Mouse (Mus musculus) spleen, embryonic (tissue): ENCODE results near the gene Ak3.
"Not testable (repeated sequence)": the region's sequence is repeated elsewhere in the genome, so short reads cannot be mapped to it uniquely, and the experiment has no call there.

Source experiments
- CTCF ChIA-PET: fragments of 350-600 bp; sonication (Branson Sonifier 250); formaldehyde crosslinking; loops from one replicate; lab custom pipeline; 2022; lab: Charles Lee

Gene Ak3

DNA sequence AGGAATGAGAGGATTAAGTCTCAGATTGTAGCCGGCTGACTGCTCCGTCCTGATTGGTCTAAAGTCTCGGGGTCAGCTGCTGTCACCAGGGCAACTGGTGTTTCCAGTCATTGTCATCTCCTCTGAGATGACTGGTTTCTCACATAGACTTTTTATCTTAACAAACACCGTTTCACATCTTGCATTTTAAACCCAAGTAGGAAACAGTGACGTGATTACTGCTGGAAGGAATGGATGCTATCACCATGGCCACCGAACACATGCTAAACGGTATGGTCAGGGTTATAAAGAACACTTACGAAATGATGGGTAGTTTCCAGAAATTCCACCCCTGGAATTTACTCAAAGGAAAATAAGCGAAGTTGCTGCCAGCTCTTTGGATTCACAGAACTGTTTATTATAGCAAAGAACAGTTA is 3.4 kb downstream of the Ak3 start:
- CTCF ChIA-PET: no interaction called here

DNA sequence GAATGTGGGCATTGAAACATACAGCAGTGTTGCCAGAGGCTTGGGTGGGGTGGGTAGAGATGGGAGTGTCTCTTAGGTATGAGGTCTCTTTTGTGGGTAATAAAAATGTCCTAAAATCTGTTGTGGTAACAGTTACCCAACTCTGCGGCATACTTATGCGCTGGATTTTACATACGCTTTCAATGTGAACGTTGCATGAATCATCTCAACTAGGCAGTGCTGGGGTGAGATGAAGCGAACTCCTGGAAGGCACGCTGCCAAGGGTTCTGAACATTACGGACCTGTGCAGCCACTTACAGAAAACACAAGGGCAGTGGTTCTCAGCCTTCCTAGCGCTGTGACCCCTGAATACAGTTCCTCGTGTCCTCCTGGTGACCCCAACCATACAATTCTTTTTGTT is 5.1 kb downstream of the Ak3 start:
- CTCF ChIA-PET: no interaction called here

DNA sequence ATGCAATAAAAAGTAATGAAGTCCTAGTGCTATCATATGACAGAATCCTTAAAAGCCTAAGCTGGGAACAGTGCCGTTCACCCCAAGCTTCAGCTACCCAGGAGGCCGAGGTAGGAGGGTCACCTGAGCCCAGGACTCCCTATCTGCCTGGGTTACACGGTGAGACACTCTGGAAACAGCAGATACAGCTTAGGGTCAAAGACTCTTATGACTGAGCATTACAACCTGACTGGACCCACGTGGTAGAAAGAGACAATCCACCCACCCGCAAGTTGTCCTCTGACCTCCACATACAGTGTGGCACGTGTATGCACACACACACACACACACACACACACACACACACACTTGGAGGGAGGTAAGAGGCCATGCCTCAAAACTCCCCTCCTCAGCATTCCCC is 5.6 kb downstream of the Ak3 start:
- CTCF ChIA-PET: interaction anchor here (0.7 kb wide), 1 partner anchor 53 kb away, joined by 3 read pairs; no protein-coding TSS in a partner anchor

DNA sequence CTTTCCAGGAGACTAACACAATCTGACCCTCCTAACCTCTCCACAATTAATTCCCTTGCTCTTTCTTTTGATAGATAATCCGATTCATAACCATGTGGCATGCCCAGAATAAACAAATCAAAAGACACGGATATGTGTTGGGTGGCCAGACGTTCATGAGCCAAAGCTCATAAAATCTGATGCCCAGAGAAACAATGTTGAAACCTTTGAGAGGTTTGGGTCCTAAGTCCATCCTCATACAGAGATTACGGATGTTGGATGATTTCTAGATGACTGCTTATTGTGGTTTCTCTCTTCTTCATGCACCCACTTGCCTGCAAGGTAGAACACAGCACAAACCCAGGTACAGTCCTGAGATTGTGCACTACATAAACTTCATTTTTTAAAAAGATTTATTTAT is 7.6 kb downstream of the Ak3 start:
- CTCF ChIA-PET: no interaction called here

DNA sequence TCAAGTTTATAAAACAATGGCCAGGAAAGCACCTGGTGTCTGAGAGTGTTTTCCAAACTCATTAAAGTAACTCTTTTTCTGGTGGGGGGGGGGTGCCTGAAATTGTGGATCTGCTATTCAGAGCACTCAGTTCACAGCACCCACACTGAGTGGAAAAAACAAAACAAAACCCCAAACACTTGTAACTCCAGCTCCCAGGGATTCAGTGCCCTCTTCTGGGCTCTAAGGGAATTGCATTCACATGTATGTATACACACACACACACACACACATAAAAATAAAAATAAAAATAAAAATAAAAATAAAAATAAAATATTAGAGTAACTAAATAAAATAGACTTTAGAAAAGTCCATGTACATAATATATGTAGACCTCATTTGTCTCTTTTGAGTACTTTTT is 8.4 kb downstream of the Ak3 start:
- CTCF ChIA-PET: no interaction called here

DNA sequence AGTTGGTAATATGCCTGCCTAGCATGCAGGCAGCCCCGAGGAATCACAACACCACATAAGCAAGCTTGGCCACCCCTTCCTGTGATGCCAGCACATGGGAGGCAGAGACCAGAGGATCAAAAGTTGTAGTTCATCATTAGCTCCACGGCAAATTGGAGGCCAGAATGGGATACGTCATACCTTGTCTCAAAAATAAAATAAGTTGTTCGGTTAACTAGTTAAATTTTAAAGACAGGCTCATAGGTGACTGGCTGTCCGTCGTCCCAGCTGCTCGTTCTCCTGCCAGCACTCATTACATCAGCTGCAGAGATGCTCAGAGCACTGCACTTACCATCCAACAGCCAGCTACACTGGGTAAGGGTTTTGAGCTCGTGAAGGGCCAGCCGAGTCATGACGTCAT is 10.2 kb downstream of the Ak3 start:
- CTCF ChIA-PET: interaction anchor here (0.7 kb wide), 1 partner anchor 11 kb away, joined by 3 read pairs; the partner anchor contains the start of gene Ak3

DNA sequence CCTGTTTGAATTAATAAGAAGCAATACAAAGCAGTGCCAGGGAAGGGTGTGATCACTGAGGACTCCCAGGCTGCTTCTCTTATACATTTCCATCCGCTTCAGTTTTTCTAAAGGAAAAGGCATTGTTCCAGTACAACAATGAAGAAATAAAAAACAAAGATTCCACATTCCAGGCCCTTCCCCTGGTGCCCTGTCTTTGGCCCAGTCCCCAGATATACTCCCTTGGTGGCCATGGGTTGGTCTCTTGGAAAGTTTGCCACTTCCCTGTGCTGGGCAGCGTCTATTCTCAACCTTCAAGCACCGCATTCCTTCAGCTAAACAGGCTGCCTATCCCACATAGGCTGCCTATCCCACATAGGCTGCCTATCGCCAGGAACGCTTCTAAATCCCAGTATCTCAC is 10.7 kb downstream of the Ak3 start:
- CTCF ChIA-PET: no interaction called here

DNA sequence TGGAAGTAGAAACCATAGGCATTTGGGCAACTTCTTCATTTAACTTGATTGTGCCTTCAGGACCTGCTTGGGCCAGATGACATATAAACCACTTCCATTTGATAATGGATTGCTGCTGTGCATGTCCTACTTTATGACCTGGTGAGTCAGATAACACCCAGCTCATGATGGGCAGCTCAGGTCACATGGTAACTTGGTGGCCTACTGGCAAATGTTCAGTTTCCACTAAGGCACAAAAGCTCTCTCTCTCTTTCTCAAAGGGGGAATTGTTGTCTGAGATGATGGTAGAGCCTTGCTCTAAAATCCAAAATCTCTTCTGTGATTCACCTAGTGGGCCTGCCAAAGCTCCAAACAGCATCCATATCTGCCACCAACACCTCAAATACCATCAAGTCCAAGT is 15.1 kb downstream of the Ak3 start:
- CTCF ChIA-PET: interaction anchor here (0.5 to 0.6 kb wide), 2 partner anchors 139 to 331 kb away, joined by 4 to 5 read pairs; no protein-coding TSS in a partner anchor

DNA sequence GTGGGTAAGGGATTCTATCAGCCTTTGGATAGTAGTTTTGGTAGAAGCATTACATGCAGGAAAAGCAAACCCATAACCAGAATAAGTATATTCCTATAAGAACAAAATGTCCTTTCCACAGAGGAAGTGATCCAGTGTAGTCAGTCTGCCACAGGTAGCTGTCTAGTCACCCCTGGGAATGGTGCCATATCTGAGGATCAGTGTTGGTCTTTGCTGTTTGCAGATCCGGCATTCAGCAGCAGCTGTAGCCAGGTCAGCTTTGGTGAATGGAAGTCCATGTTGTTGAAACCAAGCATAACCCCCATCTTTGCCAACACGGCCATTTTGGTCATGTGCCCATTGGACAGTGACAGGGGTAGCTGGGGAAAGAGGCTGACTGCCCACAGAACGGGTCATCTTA is 16.0 kb downstream of the Ak3 start:
- CTCF ChIA-PET: no interaction called here

DNA sequence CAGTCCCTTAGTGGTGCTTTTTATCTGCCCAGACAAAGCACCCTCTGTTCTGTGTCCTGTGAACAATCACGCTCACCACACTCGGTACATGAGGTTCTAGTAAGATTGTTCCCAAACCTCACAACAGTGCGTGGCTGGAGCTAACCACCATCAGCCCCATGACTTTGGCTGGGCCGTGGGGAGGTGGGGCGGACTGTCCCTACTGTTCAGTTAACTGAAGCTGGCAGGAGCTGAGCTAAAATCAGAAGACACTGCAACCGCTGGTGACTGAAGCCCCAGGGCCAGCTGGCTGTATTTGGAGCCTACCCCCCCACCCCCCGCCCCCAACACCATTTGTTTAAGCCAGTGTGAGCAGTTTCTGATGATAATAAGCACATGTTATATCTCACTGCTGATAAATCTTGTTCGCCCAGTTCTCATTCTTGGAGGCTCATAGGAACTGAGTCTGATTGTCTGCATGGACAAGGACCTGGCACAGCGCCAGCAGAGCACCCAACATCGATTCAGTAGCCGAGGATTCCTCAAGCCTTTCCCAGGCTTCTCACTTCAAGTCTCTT is 23.3 kb downstream of the Ak3 start:
- CTCF ChIA-PET: no interaction called here

DNA sequence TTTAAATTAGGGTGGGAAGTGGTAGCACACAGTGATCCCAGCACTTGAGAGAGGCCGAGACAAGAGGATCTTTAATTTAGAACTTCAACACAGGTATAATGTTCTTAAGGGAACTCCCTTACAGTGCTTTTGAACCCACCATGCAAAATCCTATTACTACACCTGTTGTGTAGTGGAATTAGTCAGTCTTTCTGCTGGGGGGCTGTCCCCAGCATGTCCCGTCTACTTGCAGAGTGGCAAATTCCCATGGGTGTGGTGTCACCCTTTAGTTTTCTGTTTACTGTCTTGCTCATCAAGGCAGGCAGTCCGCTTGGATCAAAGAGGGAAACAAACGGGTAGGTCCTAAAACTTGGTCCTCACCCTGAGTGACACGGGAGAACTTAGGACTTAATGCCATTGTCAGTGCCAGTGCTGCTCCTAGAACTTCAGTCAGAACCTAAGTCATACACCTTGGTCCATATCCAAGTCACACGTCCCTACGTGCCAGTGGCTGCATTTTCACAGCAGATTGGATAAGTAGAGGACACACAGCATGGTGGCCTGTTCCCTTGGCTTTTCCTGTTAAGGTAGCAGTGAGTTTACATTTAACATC is 25.9 kb downstream of the Ak3 start:
- CTCF ChIA-PET: no interaction called here

DNA sequence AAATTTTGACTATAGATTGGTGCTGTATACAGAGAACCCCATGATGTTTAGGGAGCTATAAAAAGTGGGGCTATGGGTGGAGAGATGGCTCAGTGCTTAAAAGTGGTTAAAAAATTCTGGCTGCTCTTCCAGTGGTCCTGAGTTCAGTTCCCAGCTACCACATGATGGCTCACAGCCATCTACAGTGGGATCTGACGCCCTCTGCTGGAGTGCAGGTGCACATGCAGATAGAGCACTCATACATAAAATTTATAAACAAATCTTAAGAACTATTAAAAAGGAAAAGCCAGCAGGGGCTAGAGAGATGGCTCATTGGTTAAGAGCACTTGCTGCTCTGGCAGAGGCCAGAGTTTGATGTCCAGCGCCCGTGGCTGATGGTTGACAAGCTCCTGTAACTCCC is 28.1 kb downstream of the Ak3 start:
- CTCF ChIA-PET: interaction anchor here (1.0 kb wide), 1 partner anchor 29 kb away, joined by 3 read pairs; no protein-coding TSS in a partner anchor

DNA sequence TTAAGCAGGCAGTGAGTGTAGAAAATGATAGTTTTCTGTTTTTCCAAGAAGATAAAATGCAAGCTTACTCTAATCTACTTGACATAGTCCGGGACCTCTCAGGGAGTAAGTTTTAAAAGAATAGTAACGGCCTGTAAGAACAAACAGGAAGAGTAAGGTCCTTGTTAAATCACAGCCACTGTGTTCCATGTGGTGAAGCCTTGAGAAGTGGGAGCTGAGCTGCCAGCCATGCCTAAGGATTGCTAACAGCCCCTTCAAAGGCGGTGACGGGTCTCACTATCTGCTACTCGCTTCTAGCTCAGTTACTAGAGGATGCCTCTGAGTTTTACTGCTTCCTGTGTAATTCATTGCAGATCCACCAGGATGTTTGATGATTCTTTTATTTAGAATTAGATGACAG is 31.0 kb downstream of the Ak3 start:
- CTCF ChIA-PET: no interaction called here

DNA sequence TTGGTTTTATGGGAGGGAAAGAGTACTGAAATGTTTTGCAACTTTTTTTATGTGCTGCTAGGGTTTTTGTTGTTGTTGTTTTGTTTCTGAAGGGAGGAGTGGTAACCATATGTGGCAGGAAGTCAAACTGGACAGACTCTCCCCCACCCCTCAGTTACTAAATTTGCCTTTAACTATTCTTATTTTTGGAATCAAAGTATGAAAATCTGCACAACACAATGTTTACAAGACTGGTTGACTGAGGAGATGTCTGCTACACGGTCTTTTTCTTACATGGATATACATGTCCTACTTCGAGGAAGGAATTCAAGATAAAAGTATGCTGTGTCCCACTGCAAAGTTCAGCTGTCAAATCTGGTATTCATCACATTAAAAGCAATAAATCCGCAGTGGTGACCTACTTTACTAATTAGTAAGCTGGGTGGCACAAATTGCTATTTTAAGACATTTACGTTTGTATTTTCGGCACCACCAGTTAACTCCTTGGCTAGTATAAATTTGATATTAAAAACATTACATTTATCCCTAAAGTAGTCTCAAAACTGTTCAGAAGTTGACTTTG is 31.5 kb downstream of the Ak3 start:
- CTCF ChIA-PET: interaction anchor here (0.7 kb wide), 1 partner anchor 111 kb away, joined by 3 read pairs; no protein-coding TSS in a partner anchor

DNA sequence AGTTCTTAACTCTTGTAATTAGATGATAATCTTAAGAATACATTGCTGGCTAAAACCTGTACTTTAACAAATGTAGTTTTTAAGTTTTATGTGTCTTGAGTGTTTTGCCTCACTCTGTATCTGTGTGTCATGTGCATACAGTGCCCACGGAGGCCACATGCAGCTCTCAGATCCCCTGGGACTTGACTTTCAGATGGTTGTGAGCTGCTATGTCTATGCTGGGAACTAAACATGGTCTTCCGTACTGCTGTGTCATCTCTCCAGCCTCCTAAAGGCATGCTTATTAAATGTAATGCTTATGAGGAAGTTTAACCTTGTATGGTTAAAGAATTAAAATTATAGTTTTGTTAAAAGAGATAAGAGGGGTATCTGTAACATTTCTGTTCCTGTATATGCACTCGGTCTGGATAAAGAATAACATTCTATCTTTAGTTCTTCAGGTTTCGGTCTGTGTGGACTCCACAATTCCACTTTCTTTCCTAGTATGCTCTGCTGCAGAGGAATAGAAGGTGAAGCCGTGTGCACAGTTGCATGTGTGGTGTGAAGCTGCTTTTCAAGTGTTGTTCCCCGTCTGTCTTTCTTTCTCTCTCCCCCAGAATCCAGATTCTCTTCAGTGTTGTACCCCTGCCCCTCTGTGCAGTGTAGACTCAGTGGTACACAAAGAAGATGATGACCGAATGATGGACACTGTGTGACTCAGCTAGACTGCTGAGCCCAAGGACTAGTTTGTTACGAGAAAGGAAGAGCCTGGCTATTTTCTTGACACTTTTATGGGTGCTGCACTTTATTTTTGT is 32.2 kb downstream of the Ak3 start:
- CTCF ChIA-PET: interaction anchor here (0.7 kb wide), 1 partner anchor 112 kb away, joined by 3 read pairs; no protein-coding TSS in a partner anchor

DNA sequence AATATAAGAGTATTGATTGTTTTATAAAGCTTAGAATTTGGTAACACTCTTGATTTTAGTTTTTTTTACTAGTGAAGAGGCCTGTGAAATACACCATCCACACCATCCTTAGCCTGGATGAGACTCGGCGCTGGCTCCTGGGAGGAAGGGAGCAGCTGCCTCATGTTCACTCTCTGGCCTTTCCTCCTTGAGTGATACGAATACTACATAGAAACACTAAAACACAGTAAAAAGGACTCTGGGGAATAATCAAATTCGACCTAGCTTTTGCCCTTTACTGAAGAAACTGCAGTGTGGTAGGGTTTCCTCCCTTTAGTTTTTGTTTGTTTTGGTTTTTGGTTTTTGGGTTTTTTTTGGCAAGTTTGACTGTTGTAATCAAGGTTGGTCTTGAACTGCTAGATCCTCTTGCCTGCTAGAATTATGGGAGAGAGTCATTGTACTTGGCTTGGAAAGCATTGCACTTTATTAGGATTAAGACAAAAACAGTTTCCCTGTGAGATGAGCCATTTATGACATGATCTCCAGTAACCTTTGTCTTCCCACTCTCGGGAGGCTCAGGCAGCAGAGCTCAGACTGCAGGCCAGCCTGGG is 33.2 kb downstream of the Ak3 start:
- CTCF ChIA-PET: interaction anchor here (0.6 kb wide), 1 partner anchor 354 kb away, joined by 7 read pairs; no protein-coding TSS in a partner anchor

DNA sequence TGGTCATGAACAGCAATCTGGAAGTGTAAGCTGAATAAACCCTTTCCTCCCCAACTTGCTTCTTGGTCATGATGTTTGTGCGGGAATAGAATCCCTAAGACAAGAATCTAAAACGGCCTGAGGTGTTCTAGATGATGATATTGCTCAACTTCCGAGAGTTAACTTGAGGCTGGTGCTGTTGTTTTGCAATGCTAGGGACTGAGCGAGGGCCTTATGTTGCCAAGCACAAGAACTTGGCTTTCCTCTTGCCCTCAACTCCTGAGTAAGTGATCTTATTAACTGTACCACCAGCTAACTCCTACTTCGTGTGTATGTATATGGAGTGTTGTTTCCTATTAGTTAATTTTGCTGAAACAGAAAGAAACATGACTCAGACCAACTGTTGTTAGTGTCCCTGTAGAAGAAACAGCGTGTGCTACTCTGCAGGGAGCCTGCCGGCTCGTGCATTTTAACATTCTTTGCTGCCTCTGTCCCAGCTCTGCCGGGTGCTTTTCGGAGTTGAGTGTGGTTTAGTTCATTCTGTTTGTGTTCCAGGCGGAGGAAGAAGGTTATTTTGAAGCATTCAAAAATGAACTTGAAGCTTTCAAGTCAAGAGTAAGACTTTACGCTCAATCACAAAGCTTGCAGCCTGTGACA is 36.3 kb downstream of the Ak3 start:
- CTCF ChIA-PET: no interaction called here

DNA sequence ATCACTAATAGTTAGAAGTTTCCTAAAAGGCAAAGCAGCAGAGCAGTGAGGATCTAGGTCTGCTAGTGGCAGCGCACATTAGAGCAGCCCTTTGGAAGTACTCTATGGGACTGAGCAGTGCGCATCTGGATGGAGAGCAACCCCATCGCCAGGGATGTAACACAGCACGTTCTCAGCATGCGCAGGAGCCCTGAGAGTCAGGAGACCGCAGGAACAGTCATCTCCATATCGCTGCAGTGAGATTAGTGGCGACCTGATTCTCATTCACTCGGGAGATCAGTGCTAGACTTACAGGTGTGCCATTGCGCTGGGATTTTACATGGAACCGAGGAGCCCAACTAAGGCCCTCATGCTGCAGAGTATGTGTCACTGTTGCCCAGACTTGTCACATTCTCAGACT is 38.7 kb downstream of the Ak3 start:
- CTCF ChIA-PET: no interaction called here

DNA sequence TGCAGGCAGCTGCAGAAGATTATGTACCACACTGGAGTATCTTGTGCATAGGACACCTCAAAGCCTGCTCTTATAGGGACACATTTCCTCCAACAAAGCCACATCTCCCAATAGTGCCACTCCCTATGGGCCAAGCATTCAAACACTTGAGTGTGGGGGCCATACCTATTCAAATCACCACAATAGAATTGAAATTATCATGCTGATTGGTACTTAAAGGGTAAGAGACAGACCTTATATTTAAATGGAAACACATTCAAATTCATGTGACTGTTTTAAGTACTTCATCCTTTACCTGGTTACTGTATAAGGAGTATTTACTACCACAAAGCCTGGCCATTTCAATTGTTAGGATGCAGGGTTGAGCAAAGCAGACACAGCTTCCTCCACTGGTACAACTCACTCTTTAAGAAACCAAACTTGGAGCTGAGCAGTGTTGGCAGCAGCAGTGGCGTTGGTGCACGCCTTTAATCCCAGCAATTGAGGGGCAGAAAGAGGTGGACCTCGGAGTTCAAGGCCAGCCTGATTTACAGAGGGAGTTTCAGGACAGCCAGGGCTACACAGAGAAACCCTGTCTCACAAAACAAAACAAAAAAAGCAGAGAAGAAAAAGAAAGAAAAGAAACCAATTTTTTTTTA is 39.6 kb downstream of the Ak3 start:
- CTCF ChIA-PET: no interaction called here

DNA sequence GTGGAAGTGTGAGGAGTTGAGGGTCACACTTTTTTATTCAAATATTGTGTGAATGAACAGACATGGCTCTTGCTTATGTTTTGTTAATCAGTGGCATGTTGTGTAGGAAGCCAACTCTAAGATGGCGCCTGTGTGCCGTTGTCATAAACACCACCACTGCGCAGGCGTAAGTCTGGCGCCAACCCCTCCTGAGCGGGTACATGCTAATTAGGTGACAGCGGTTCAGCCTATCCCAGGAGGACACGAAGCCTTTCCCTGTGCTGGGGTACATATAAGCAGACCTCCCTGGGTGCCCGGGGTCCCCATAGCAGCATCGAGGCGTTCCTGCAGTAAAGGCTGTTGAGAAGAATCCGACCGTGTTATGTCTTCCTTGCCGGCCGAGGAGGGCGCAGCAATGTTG is 47.4 kb downstream of the Ak3 start:
- CTCF ChIA-PET: not testable (repeated sequence)
